Mouse (Mus musculus): Measurements from ENCODE around the gene Med4.

GRCm38 (mm10) chr14:73501721-73502120 lies 8.1 kb upstream of the Med4 start:
- TF ChIP-seq CTCF (IDR thresholded peaks at IDR 0.05; ENCODE audit: control insufficient read depth, insufficient read depth, low read length): no peak
- no peak for TF ChIP-seq POLR2A (IDR thresholded peaks at IDR 0.05; ENCODE audit: borderline replicate concordance, control insufficient read depth, low read depth, low read length)
